19 mouse cellular contexts compared by ENCODE assay signal in the genomic region with DNA sequence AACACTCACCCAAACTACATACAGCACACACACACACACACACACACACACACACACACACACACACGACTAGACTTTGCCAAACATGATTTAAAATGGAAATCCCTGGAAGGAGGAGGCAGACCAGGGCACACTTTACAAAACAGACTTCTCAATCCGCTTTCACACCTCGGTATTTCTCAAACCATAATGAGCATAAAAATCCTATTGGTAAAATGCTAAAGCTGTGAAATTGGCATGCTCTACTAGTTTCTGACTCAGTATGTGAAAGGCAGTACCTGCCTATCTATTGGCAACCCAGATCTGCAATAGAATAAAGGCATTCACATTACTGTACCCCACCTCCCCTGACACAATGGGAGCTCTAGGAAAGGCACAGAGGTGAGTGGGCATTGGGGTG. TPM values are rescaled to one million over a fixed set of nuclear protein-coding genes. Genes with fewer than 3 reads are reported as not detected.
DNase-seq lines count a peak whose midpoint lies in the region; ATAC-seq and TF ChIP-seq lines count a peak whose summit lies in the region.
"Had no signal": no experiment of that assay in that cellular context is flagged by ENCODE, and none has a peak within 500 bp of the region (broad histone marks: within the 10 kb centered on the region; RNA-seq: fewer than 3 reads in every experiment).

No protein-coding gene starts in this region.

- no peak overlapping the region for H3K4me2 ChIP-seq in forebrain, embryonic 12.5 days
- no peak overlapping the region for H3K4me2 ChIP-seq in forebrain, postnatal 0 days (ENCODE audit: low read depth)
- H3K4me2 ChIP-seq in liver, embryonic 12.5 days = no peak overlapping the region
- H3K4me2 ChIP-seq: hindbrain, embryonic 13.5 days; intestine, embryonic 15.5 days had no signal

- H3K9me3 ChIP-seq in forebrain, embryonic 12.5 days = no peaks in the 10 kb centered on the region
- H3K9me3 ChIP-seq in forebrain, postnatal 0 days (ENCODE audit: low read length) = no peaks in the 10 kb centered on the region
- no peaks in the 10 kb centered on the region for H3K9me3 ChIP-seq in liver, embryonic 12.5 days (replicated peaks)
- H3K9me3 ChIP-seq: embryonic facial prominence, embryonic 10.5 days; heart, embryonic 10.5 days; hindbrain, embryonic 13.5 days; intestine, embryonic 15.5 days had no signal

- no peak overlapping the region for H3K4me3 ChIP-seq in forebrain, embryonic 12.5 days (replicated peaks)
- H3K4me3 ChIP-seq in forebrain, postnatal 0 days (ENCODE audit: low read depth, low read length) = no peak overlapping the region
- H3K4me3 ChIP-seq in liver, embryonic 12.5 days = no peak overlapping the region
- H3K4me3 ChIP-seq: embryonic facial prominence, embryonic 10.5 days; heart, embryonic 10.5 days; hindbrain, embryonic 13.5 days; intestine, embryonic 15.5 days had no signal

- no peak for TF ChIP-seq CTCF in forebrain, postnatal 0 days (IDR thresholded peaks at IDR 0.05; ENCODE audit: low read depth)

- peaks cover 38% of the 10 kb centered on the region for H3K4me1 ChIP-seq in forebrain, embryonic 12.5 days
- peaks cover 4% of the 10 kb centered on the region; the same call in 1 of the 2 replicates for H3K4me1 ChIP-seq in forebrain, postnatal 0 days (ENCODE audit: insufficient read depth)
- no peaks in the 10 kb centered on the region for H3K4me1 ChIP-seq in liver, embryonic 12.5 days
- H3K4me1 ChIP-seq: intestine, embryonic 15.5 days had no signal

- DNase-seq in frontal cortex, postnatal 25 days (ENCODE audit: low spot score in 2 of 2) = no peak
- peak; percentile 31 for DNase-seq in brain, adult 2 months (ENCODE audit: low read depth, low spot score)
- no peak for DNase-seq in forebrain, postnatal 0 days
- DNase-seq in adrenal gland, adult 18-20 months (ENCODE audit: low spot score in 2 of 2) = no peak
- DNase-seq: adrenal gland, postnatal 14 days; cerebellum, adult 18-20 months; cerebellum, adult 9-11 months; heart, adult 18-20 months; heart, postnatal 10 days; heart, postnatal 4 days; kidney, adult 18-20 months had no signal

- WGBS in forebrain, embryonic 12.5 days = 88% methylated on average over 3 of the region's 3 CpGs
- 35% methylated on average over 3 of the region's 3 CpGs for WGBS in forebrain, postnatal 0 days
- 75% methylated on average over 3 of the region's 3 CpGs for WGBS in liver, embryonic 12.5 days (ENCODE audit: insufficient replicate concordance)

- H3K27me3 ChIP-seq in forebrain, embryonic 12.5 days = no peaks in the 10 kb centered on the region
- H3K27me3 ChIP-seq in forebrain, postnatal 0 days (ENCODE audit: insufficient read depth, low read length) = no peaks in the 10 kb centered on the region
- no peaks in the 10 kb centered on the region for H3K27me3 ChIP-seq in liver, embryonic 12.5 days (replicated peaks)
- H3K27me3 ChIP-seq: hindbrain, embryonic 13.5 days; intestine, embryonic 15.5 days had no signal

- ATAC-seq in frontal cortex, adult (ENCODE audit: low TSS enrichment) = peak; percentile 57
- ATAC-seq in forebrain, embryonic 12.5 days (ENCODE audit: low FRiP score) = no peak
- ATAC-seq in forebrain, postnatal 0 days = peak; percentile 23; the same call in 1 of the 2 replicates
- ATAC-seq in liver, embryonic 12.5 days = no peak

- no peaks in the 10 kb centered on the region for H3K36me3 ChIP-seq in forebrain, embryonic 12.5 days (replicated peaks)
- H3K36me3 ChIP-seq in forebrain, postnatal 0 days (ENCODE audit: insufficient read depth) = no peaks in the 10 kb centered on the region
- no peaks in the 10 kb centered on the region for H3K36me3 ChIP-seq in liver, embryonic 12.5 days
- H3K36me3 ChIP-seq: embryonic facial prominence, embryonic 10.5 days; heart, embryonic 10.5 days; hindbrain, embryonic 13.5 days; intestine, embryonic 15.5 days had no signal

- peak overlapping the region; percentile 91 for H3K27ac ChIP-seq in forebrain, embryonic 12.5 days
- no peak overlapping the region for H3K27ac ChIP-seq in forebrain, postnatal 0 days (ENCODE audit: low read depth, low read length)
- no peak overlapping the region for H3K27ac ChIP-seq in liver, embryonic 12.5 days
- H3K27ac ChIP-seq: embryonic facial prominence, embryonic 10.5 days; heart, embryonic 10.5 days; hindbrain, embryonic 13.5 days; intestine, embryonic 15.5 days had no signal

- H3K9ac ChIP-seq in forebrain, embryonic 12.5 days = no peak overlapping the region
- H3K9ac ChIP-seq in forebrain, postnatal 0 days = no peak overlapping the region
- no peak overlapping the region for H3K9ac ChIP-seq in liver, embryonic 12.5 days
- H3K9ac ChIP-seq: hindbrain, embryonic 13.5 days; intestine, embryonic 15.5 days had no signal

RNA-seq across cellular contexts. Expression of a gene that starts 52.1 kb away (rescaled TPM):
- 4.7 and 4.8 TPM in 2 replicates for polyA plus RNA-seq in forebrain, embryonic 12.5 days (2016; fragmentation: Nextera tagmentation; extraction: Ambion mirVana)
- 1.3 and 3.5 TPM in 2 replicates for total RNA-seq in forebrain, postnatal 0 days (2014; rRNA removed)
- polyA plus RNA-seq in forebrain, postnatal 0 days (2015; fragmentation: Nextera tagmentation; extraction: Ambion mirVana) = 1.2 and 1.4 TPM in 2 replicates
- total RNA-seq in adrenal gland, adult 18-20 months (2021) = 1 to 10 TPM; 4.5 to 6.0 TPM
- polyA plus RNA-seq in liver, embryonic 12.5 days (2016; fragmentation: Nextera tagmentation; extraction: Ambion mirVana) = 0.02 and 0.12 TPM in 2 replicates
- total RNA-seq: MEL had no signal

Comparison
In these comparisons a context has a peak if more than half of its experiments do, and no peak if none do; other contexts are left out.
1. ATAC-seq: peak in frontal cortex, adult (single experiment) and forebrain, postnatal 0 days (single experiment); none in forebrain, embryonic 12.5 days (single experiment) and liver, embryonic 12.5 days (single experiment).